Mouse (Mus musculus) layer of hippocampus, postnatal 36 days (tissue): ENCODE data around the gene Ptp4a2. TPM values are rescaled to one million over a fixed set of nuclear protein-coding genes. Genes with fewer than 3 reads are reported as not detected.
"Not testable (repeated sequence)": the region's sequence is repeated elsewhere in the genome, so short reads cannot be mapped to it uniquely, and the experiment has no call there.

Experiments used
- DNase-seq, 2 experiments: peaks; one replicate each; pipeline ENCODE4 v3.0.0; 2022
- microRNA-seq, 2 experiments: library from miRNA; unstranded; fragments of <30 nt; microRNA quantifications; one replicate each; pipeline ENCODE4 v1.2.0; 2021
- total RNA-seq, 2 experiments: library from RNA; stranded (reverse); gene quantifications; 2 replicates each; pipeline ENCODE4 v1.2.3; 2021

Gene Ptp4a2
- total RNA-seq, 2 experiments from 2014 or later = 139 to 141 TPM

GRCm38 (mm10) chr4:129884041-129884930 is 73.3 kb downstream of the Ptp4a2 start:
- peak; percentile 27 to 31 for DNase-seq

- DNase-seq = no peak
Observed at GRCm38 (mm10) chr4:129889661-129890060, 78.6 kb downstream of the Ptp4a2 start.

- DNase-seq = no peak
Observed at GRCm38 (mm10) chr4:129890094-129890493, 79.1 kb downstream of the Ptp4a2 start.

GRCm38 (mm10) chr4:129894861-129895260 is 83.8 kb downstream of the Ptp4a2 start:
- DNase-seq = no peak

GRCm38 (mm10) chr4:129898815-129899214 is 87.8 kb downstream of the Ptp4a2 start:
- DNase-seq = not testable (repeated sequence)

Small RNA genes within 50 kb of the gene (microRNA-seq; reads per million reads assigned to microRNA genes)
- 0 reads per million in 2 experiments for gene Gm28017

Other genes with a start within 250 kb of the Ptp4a2 start
- gene Lck, start 237.6 kb upstream of the Ptp4a2 start, total RNA-seq = 1 to 10 TPM; 2.7 to 2.8 TPM
- under 1 TPM in 1 of 2 experiments, not detected in 1; 0.65 TPM for gene Fam167b, start 232.7 kb upstream of the Ptp4a2 start, total RNA-seq
- gene Eif3i, start 210.6 kb upstream of the Ptp4a2 start, total RNA-seq = 100 to 1,000 TPM; 121 to 122 TPM
- gene Tmem234, start 210.6 kb upstream of the Ptp4a2 start, total RNA-seq = 10 to 100 TPM; 79.1 to 81.4 TPM
- 1 to 10 TPM; 6.0 to 7.7 TPM for gene Dcdc2b, start 197.0 kb upstream of the Ptp4a2 start, total RNA-seq
- gene Iqcc, start 192.1 kb upstream of the Ptp4a2 start, total RNA-seq = 10 to 100 TPM; 35.3 to 40.6 TPM
- 10 to 100 TPM; 70.3 to 79.8 TPM for gene Ccdc28b, start 187.3 kb upstream of the Ptp4a2 start, total RNA-seq
- 10 to 100 TPM; 46.1 to 54.7 TPM for gene Txlna, start 170.2 kb upstream of the Ptp4a2 start, total RNA-seq
- 10 to 100 TPM; 90.7 to 92.5 TPM for gene Kpna6, start 138.5 kb upstream of the Ptp4a2 start, total RNA-seq
- gene Tmem39b, start 114.4 kb upstream of the Ptp4a2 start, total RNA-seq = 10 to 100 TPM; 11.5 to 15.8 TPM
- gene Khdrbs1, start 68.9 kb upstream of the Ptp4a2 start, total RNA-seq = 10 to 100 TPM; 88.4 to 90.0 TPM
- under 1 TPM; 0.51 to 0.55 TPM for gene Spocd1, start 118.0 kb downstream of the Ptp4a2 start, total RNA-seq
- 100 to 1,000 TPM; 529 to 570 TPM for gene Adgrb2, start 173.7 kb downstream of the Ptp4a2 start, total RNA-seq
- gene Col16a1, start 236.6 kb downstream of the Ptp4a2 start, total RNA-seq = 10 to 100 TPM; 12.4 to 16.3 TPM